ENCODE assay signal across 21 mouse cellular contexts in the genomic region with DNA sequence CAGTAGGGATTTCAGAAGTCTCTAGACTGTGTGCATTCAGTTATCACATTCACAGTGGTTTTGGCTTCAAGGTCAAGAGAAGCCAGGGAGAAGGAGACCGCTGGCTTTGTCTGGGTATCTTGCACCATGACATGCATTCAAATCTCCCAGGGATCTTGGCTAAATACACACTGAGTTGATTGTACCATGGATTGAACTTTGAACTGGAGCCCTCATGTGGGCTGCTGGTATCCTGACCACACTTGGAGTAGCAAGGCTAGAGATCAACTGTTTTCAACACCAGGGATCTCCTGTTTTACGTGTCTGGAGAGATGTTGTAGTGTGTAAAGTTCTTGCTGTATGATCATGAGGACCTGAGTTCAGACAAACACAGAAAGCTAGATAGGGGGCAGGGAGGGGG. TPM values are rescaled to one million over a fixed set of nuclear protein-coding genes. Genes with fewer than 3 reads are reported as not detected.
DNase-seq lines count a peak whose midpoint lies in the region; ATAC-seq and TF ChIP-seq lines count a peak whose summit lies in the region.
"Had no signal": no experiment of that assay in that cellular context is flagged by ENCODE, and none has a peak within 500 bp of the region (broad histone marks: within the 10 kb centered on the region; RNA-seq: fewer than 3 reads in every experiment).

No protein-coding gene starts in this region.

- no peaks in the 10 kb centered on the region for H3K9me3 ChIP-seq in kidney, embryonic 16.5 days (ENCODE audit: low read length)
- H3K9me3 ChIP-seq in limb, embryonic 13.5 days, result no peaks in the 10 kb centered on the region
- no peaks in the 10 kb centered on the region for H3K9me3 ChIP-seq in limb, embryonic 10.5 days (replicated peaks)

- no peaks in the 10 kb centered on the region for H3K27me3 ChIP-seq in kidney, embryonic 16.5 days (ENCODE audit: insufficient read depth, low read length)
- H3K27me3 ChIP-seq in kidney, adult 2 months (replicated peaks; ENCODE audit: control insufficient read depth, insufficient read depth, low read length), result no peaks in the 10 kb centered on the region
- H3K27me3 ChIP-seq in limb, embryonic 13.5 days, result no peaks in the 10 kb centered on the region
- no peaks in the 10 kb centered on the region for H3K27me3 ChIP-seq in limb, embryonic 10.5 days (ENCODE audit: low read depth, poor library complexity, severe bottlenecking)
- H3K27me3 ChIP-seq: Patski had no signal

- no peak for TF ChIP-seq CTCF in kidney, adult 2 months (conservative IDR thresholded peaks at IDR 0.05; ENCODE audit: insufficient read depth, insufficient read length, low read depth, low read length)

- no peak overlapping the region for H3K4me3 ChIP-seq in kidney, embryonic 16.5 days (ENCODE audit: low read length)
- no peak overlapping the region for H3K4me3 ChIP-seq in kidney, adult 2 months (ENCODE audit: insufficient read depth, low read depth, low read length)
- no peak overlapping the region for H3K4me3 ChIP-seq in limb, embryonic 13.5 days
- no peak overlapping the region for H3K4me3 ChIP-seq in limb, embryonic 10.5 days

- no peak overlapping the region for H3K4me2 ChIP-seq in kidney, embryonic 16.5 days (replicated peaks; ENCODE audit: low read depth, low read length)
- no peak overlapping the region for H3K4me2 ChIP-seq in limb, embryonic 13.5 days (replicated peaks)

- H3K4me1 ChIP-seq in kidney, embryonic 16.5 days (ENCODE audit: insufficient read depth, low read length), result peaks cover 9% of the 10 kb centered on the region
- H3K4me1 ChIP-seq in kidney, adult 2 months (ENCODE audit: control insufficient read depth, insufficient read depth, low read length), result no peaks in the 10 kb centered on the region
- H3K4me1 ChIP-seq in limb, embryonic 13.5 days, result peaks cover 7% of the 10 kb centered on the region
- peaks cover 9% of the 10 kb centered on the region for H3K4me1 ChIP-seq in limb, embryonic 10.5 days

- DNase-seq in kidney, adult 11 months, result peak; percentile 41
- peak; percentile 53 for DNase-seq in kidney, adult 2 months
- DNase-seq in kidney, postnatal 14 days, result no peak
- peak; percentile 30 for DNase-seq in kidney, adult 9 months
- DNase-seq in kidney, adult 18-20 months, result no peak
- DNase-seq in limb, embryonic 10.5 days (ENCODE audit: low spot score), result no peak
- DNase-seq: adrenal gland, adult 2 months; adrenal gland, adult 8-10 months; adrenal gland, postnatal 10 days; adrenal gland, postnatal 14 days; adrenal gland, postnatal 25 days; adrenal gland, postnatal 36 days; B cell, adult 2 months; cerebellum, adult 11 months; cerebellum, adult 11-12 months had no signal

- H3K9ac ChIP-seq in kidney, embryonic 16.5 days (replicated peaks; ENCODE audit: low read length), result no peak overlapping the region
- H3K9ac ChIP-seq in limb, embryonic 13.5 days, result 0 out of 2 replicates have a peak overlapping the region, but pooled peaks have one; percentile 19

- H3K27ac ChIP-seq in kidney, embryonic 16.5 days (ENCODE audit: low read length), result no peak overlapping the region
- no peak overlapping the region for H3K27ac ChIP-seq in kidney, adult 2 months (ENCODE audit: insufficient read depth, low read depth, low read length)
- no peak overlapping the region for H3K27ac ChIP-seq in limb, embryonic 13.5 days
- H3K27ac ChIP-seq in limb, embryonic 10.5 days, result no peak overlapping the region

- no peaks in the 10 kb centered on the region for H3K36me3 ChIP-seq in kidney, embryonic 16.5 days (ENCODE audit: insufficient read depth, low read length)
- H3K36me3 ChIP-seq in kidney, adult 2 months (ENCODE audit: control insufficient read depth, insufficient read depth, low read length), result no peaks in the 10 kb centered on the region
- H3K36me3 ChIP-seq in limb, embryonic 13.5 days, result no peaks in the 10 kb centered on the region
- H3K36me3 ChIP-seq in limb, embryonic 10.5 days, result no peaks in the 10 kb centered on the region
- H3K36me3 ChIP-seq: G1E had no signal

- ATAC-seq in kidney, embryonic 16.5 days (ENCODE audit: low FRiP score, low TSS enrichment), result no peak
- no peak for ATAC-seq in limb, embryonic 13.5 days (ENCODE audit: low FRiP score, low read depth)
- ATAC-seq: activated CD4-positive, CD25-positive, alpha-beta regulatory T cell, adult 4 months; CD4-positive, CD25-positive, alpha-beta regulatory T cell, adult 4 months; Patski had no signal

- TF ChIP-seq POLR2A in kidney, adult 2 months (IDR thresholded peaks at IDR 0.05; ENCODE audit: low read depth, low read length), result no peak

- 82% methylated on average over 2 of the region's 2 CpGs for WGBS in kidney, embryonic 16.5 days
- WGBS in kidney, adult 2 months, result 64% methylated on average over 2 of the region's 2 CpGs
- WGBS in limb, embryonic 13.5 days, result 84% methylated on average over 2 of the region's 2 CpGs
- WGBS in limb, embryonic 10.5 days, result 87% methylated on average over 2 of the region's 2 CpGs

RNA-seq across cellular contexts. Expression of a gene that starts 4.8 kb away (rescaled TPM):
- polyA plus RNA-seq in kidney, embryonic 16.5 days (2015; fragmentation: Nextera tagmentation; extraction: Ambion mirVana), result 5.4 and 7.0 TPM in 2 replicates
- 18.9 and 22.6 TPM in 2 replicates for polyA plus RNA-seq in kidney, adult 2 months (2012; rRNA removed)
- 6.8 and 8.0 TPM in 2 replicates for polyA plus RNA-seq in limb, embryonic 13.5 days (2015; fragmentation: Nextera tagmentation; extraction: Ambion mirVana)
- polyA plus RNA-seq in limb, embryonic 10.5 days (2016; fragmentation: Nextera tagmentation; extraction: Ambion mirVana), result 6.6 and 8.2 TPM in 2 replicates
- polyA plus RNA-seq: G1E had no signal

Comparison
In these comparisons a context has a peak if more than half of its experiments do, and no peak if none do; other contexts are left out.
1. DNase-seq: peak in kidney, adult 11 months (single experiment), kidney, adult 2 months (single experiment) and kidney, adult 9 months (single experiment); none in kidney, postnatal 14 days (single experiment), kidney, adult 18-20 months (single experiment) and limb, embryonic 10.5 days (single experiment).